Mouse (Mus musculus): ENCODE results near the gene Iqub. TPM values are rescaled to one million over a fixed set of nuclear protein-coding genes. Genes with fewer than 3 reads are reported as not detected.
A peak's percentile ranks its signal among the peaks of the same experiment; 100 is the strongest.

Gene Iqub
- polyA plus RNA-seq, 1 experiment from 2014 or later = 0.03 TPM

GRCm38 (mm10) chr6:24504141-24504540 is 10.7 kb downstream of the Iqub start:
- H3K9me3 ChIP-seq (replicated peaks; ENCODE audit: low read length) = no peaks in the 10 kb centered on the region
- ATAC-seq (replicated peaks; ENCODE audit: low FRiP score, low read depth) = no peak
- no peaks in the 10 kb centered on the region for H3K4me1 ChIP-seq (replicated peaks; ENCODE audit: insufficient read depth, low read length)
- H3K36me3 ChIP-seq (ENCODE audit: insufficient read depth, low read length) = no peaks in the 10 kb centered on the region
- DNase-seq (ENCODE audit: low spot score) = no peak
- no peak overlapping the region for H3K9ac ChIP-seq (ENCODE audit: low read depth, low read length)
- no peak overlapping the region for H3K4me2 ChIP-seq (ENCODE audit: low read length)
- H3K4me3 ChIP-seq (replicated peaks; ENCODE audit: low read depth, low read length) = no peak overlapping the region
- 71% methylated on average over 2 of the region's 2 CpGs for WGBS
- H3K27me3 ChIP-seq (ENCODE audit: insufficient read depth, low read length) = no peaks in the 10 kb centered on the region
- TF ChIP-seq CTCF (IDR thresholded peaks at IDR 0.05; ENCODE audit: low read depth) = no peak
- no peak overlapping the region for H3K27ac ChIP-seq

DNA sequence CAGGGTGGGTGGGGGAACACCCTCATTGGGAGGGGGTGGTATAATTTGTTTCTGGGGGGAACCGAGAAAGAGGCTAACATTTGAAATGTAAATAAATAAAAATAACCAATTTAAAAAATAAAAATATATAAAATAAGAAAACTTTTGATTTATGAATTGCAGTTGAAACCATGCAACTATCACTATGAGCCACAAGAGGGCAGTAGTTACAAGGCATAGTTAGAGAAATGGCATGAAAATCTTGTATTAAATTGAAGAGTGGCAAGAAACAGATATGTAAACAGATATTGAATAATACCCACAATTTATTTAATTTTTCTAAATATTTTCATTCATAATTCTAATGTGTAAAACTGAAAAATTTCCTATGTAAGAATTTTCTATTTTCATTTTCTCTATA is 24.5 kb downstream of the Iqub start:
- H3K36me3 ChIP-seq (ENCODE audit: insufficient read depth, low read length) = no peaks in the 10 kb centered on the region
- H3K9ac ChIP-seq (ENCODE audit: low read depth, low read length) = no peak overlapping the region
- TF ChIP-seq CTCF (IDR thresholded peaks at IDR 0.05; ENCODE audit: low read depth) = peak; percentile 76
- DNase-seq (ENCODE audit: low spot score) (peak; percentile 65), ATAC-seq (replicated peaks; ENCODE audit: low FRiP score, low read depth) (no peak)
- no peaks in the 10 kb centered on the region for H3K9me3 ChIP-seq (replicated peaks; ENCODE audit: low read length)
- no peaks in the 10 kb centered on the region for H3K4me1 ChIP-seq (replicated peaks; ENCODE audit: insufficient read depth, low read length)
- WGBS = 13% methylated on average over 1 of the region's 1 CpGs
- no peaks in the 10 kb centered on the region for H3K27me3 ChIP-seq (ENCODE audit: insufficient read depth, low read length)
- H3K4me2 ChIP-seq (ENCODE audit: low read length) = no peak overlapping the region
- no peak overlapping the region for H3K4me3 ChIP-seq (replicated peaks; ENCODE audit: low read depth, low read length)
- H3K27ac ChIP-seq = no peak overlapping the region

DNA sequence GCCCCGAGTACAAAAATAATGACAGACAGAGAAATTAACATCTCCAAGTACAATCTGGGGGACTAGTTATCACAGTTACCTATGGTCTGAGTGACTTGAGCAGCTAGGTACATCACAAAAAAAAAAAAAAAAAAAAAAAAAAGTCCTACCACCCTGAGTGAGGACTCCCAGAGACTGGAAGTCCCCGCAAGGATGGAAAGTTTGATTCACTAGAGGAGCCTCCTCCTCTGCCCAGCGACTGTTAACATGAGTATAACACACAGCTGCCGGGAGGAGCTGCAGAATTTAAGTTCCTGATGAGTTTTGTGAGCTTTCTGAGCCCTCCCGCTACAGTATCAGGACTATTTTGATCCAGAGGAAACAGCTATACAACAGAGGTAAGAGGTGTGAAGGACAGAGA is 28.3 kb downstream of the Iqub start:
- Histone ChIP-seq H3K27me3 (ENCODE audit: insufficient read depth, low read length) (no peaks in the 10 kb centered on the region), H3K4me2 (ENCODE audit: low read length) (no peak overlapping the region), H3K4me1 (replicated peaks; ENCODE audit: insufficient read depth, low read length) (no peaks in the 10 kb centered on the region), H3K4me3 (replicated peaks; ENCODE audit: low read depth, low read length) (no peak overlapping the region), H3K9ac (ENCODE audit: low read depth, low read length) (no peak overlapping the region), H3K9me3 (replicated peaks; ENCODE audit: low read length) (no peaks in the 10 kb centered on the region), H3K36me3 (ENCODE audit: insufficient read depth, low read length) (no peaks in the 10 kb centered on the region), H3K27ac (no peak overlapping the region)
- ATAC-seq (replicated peaks; ENCODE audit: low FRiP score, low read depth) (no peak), DNase-seq (ENCODE audit: low spot score) (no peak)
- 81% methylated on average over 5 of the region's 5 CpGs for WGBS
- no peak for TF ChIP-seq CTCF (IDR thresholded peaks at IDR 0.05; ENCODE audit: low read depth)

DNA sequence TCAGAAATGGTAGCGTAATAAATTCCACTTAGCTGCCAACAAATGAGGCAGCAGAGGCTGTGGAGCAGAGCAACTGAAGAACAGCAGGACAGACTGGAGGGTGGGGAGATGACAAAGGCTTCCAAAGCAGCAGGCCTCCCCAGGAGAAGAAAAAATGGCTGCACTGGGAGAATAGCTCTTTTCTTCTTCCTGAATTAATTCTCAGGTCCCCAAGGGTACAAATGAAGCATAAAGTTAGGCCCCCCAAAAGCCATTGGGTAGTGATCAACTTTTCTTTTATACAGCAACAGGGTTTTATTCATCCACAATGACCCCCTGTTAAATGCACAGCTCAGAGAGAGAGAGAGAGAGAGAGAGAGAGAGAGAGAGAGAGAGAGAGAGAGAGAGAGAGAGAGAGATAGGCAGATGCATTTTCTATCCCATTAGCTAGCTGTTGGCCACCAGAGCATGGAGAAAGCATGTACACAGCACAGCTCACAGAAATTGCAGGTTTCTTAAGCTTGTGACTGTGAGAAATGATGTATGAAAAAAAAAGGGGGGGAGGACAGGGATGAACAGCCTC is 44.2 kb downstream of the Iqub start:
- Histone ChIP-seq H3K27ac (no peak overlapping the region), H3K27me3 (ENCODE audit: insufficient read depth, low read length) (no peaks in the 10 kb centered on the region), H3K9ac (ENCODE audit: low read depth, low read length) (no peak overlapping the region), H3K4me2 (ENCODE audit: low read length) (no peak overlapping the region), H3K4me3 (replicated peaks; ENCODE audit: low read depth, low read length) (no peak overlapping the region), H3K36me3 (ENCODE audit: insufficient read depth, low read length) (no peaks in the 10 kb centered on the region), H3K4me1 (replicated peaks; ENCODE audit: insufficient read depth, low read length) (no peaks in the 10 kb centered on the region), H3K9me3 (replicated peaks; ENCODE audit: low read length) (no peaks in the 10 kb centered on the region)
- ATAC-seq (replicated peaks; ENCODE audit: low FRiP score, low read depth) (no peak), DNase-seq (ENCODE audit: low spot score) (no peak)
- WGBS = 83% methylated on average over 1 of the region's 1 CpGs
- no peak for TF ChIP-seq CTCF (IDR thresholded peaks at IDR 0.05; ENCODE audit: low read depth)

- ATAC-seq (replicated peaks; ENCODE audit: low FRiP score, low read depth) = no peak
- no peak for TF ChIP-seq CTCF (IDR thresholded peaks at IDR 0.05; ENCODE audit: low read depth)
- DNase-seq (ENCODE audit: low spot score) = no peak
- H3K4me1 ChIP-seq (replicated peaks; ENCODE audit: insufficient read depth, low read length) = no peaks in the 10 kb centered on the region
- no peaks in the 10 kb centered on the region for H3K36me3 ChIP-seq (ENCODE audit: insufficient read depth, low read length)
- no peaks in the 10 kb centered on the region for H3K9me3 ChIP-seq (replicated peaks; ENCODE audit: low read length)
- H3K27me3 ChIP-seq (ENCODE audit: insufficient read depth, low read length) = no peaks in the 10 kb centered on the region
- no peak overlapping the region for H3K27ac ChIP-seq
- no peak overlapping the region for H3K9ac ChIP-seq (ENCODE audit: low read depth, low read length)
- H3K4me2 ChIP-seq (ENCODE audit: low read length) = no peak overlapping the region
- 97% methylated on average over 2 of the region's 2 CpGs for WGBS
- no peak overlapping the region for H3K4me3 ChIP-seq (replicated peaks; ENCODE audit: low read depth, low read length)
Measured at GRCm38 (mm10) chr6:24470135-24470534, 44.7 kb downstream of the Iqub start.

GRCm38 (mm10) chr6:24456097-24456496 is 58.8 kb downstream of the Iqub start:
- Histone ChIP-seq H3K9me3 (replicated peaks; ENCODE audit: low read length) (no peaks in the 10 kb centered on the region), H3K27me3 (ENCODE audit: insufficient read depth, low read length) (no peaks in the 10 kb centered on the region), H3K4me3 (replicated peaks; ENCODE audit: low read depth, low read length) (no peak overlapping the region), H3K27ac (no peak overlapping the region), H3K4me1 (replicated peaks; ENCODE audit: insufficient read depth, low read length) (no peaks in the 10 kb centered on the region), H3K4me2 (ENCODE audit: low read length) (no peak overlapping the region), H3K36me3 (ENCODE audit: insufficient read depth, low read length) (no peaks in the 10 kb centered on the region), H3K9ac (ENCODE audit: low read depth, low read length) (no peak overlapping the region)
- ATAC-seq (replicated peaks; ENCODE audit: low FRiP score, low read depth) = no peak
- WGBS = 45% methylated on average over 7 of the region's 7 CpGs
- TF ChIP-seq CTCF (IDR thresholded peaks at IDR 0.05; ENCODE audit: low read depth) = peak; percentile 79
- DNase-seq (ENCODE audit: low spot score) = peak; percentile 51

Measured in kidney, postnatal 0 days (tissue).